Mouse (Mus musculus): Measurements from ENCODE around the gene Zfp260. TPM values are rescaled to one million over a fixed set of nuclear protein-coding genes. Genes with fewer than 3 reads are reported as not detected.
"Not testable (repeated sequence)": the region's sequence is repeated elsewhere in the genome, so short reads cannot be mapped to it uniquely, and the experiment has no call there.

Gene Zfp260
- total RNA-seq (2021): 10 to 100 TPM; 30.7 to 37.3 TPM

DNA sequence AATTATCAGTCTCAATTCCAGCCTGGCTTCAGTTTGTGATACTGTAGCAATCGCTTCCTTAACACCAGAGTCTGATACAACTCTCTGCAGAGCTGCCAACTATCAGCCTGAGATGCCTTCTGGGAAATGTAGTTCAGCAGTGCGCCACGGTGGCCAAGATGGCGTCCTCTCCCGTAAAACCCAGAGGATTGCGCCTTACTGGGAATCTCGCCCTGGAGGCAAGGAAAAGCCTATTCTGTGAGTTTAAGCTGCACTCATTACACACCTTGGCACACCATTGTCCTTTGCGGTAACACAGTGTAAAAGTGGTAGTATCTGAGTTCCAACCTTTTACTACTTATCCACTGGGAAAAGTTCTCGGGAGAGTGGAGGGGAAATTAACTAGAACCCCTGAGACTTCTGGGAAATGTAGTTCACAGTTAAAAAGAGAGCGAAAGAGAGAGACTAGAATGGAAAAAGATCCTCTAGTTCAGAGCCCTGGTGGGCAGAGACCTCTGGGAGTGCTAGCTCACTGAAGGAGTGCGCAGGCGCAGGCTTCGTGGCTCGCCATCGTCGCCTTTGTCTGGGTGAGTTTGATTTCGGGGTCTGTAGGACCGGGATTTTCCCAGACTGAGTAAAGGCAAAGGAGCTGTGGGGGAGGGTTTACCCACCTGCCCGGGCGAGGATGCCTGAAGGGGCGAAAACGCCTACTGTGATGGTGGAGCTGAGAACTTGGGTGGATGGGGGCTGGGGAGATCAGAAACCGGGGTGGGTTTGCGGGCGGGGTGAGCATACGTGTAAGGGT lies at the start of gene Zfp260:
Zfp260 (plus strand) TSS at position 132 of the 784 bp plus-strand sequence.
- DNase-seq (ENCODE audit: low spot score): peak; percentile 81
- intact Hi-C loops (cut with DNase I): no loop called here

DNA sequence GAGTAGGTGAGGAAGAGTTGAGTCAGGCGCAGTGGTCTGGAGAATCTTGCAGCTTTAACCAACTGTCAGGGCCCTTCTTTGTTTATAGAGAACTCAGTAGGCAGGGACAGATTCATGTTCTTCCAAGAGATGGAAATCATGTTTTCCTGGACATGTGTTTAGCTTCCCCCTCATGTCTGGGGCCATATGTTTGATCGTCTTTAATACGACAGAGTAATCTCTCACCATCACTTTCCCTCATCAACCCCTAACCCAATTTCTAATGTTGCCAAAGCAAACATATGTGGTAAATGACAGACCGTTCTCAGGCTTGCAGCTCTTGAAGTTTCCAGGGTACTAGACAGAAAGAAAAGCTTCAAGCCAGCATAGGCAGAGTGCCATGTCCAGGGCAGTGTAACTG lies 46.5 kb upstream of the Zfp260 start:
- no peak for DNase-seq (ENCODE audit: low spot score)
- intact Hi-C loops (cut with DNase I): no loop called here

DNA sequence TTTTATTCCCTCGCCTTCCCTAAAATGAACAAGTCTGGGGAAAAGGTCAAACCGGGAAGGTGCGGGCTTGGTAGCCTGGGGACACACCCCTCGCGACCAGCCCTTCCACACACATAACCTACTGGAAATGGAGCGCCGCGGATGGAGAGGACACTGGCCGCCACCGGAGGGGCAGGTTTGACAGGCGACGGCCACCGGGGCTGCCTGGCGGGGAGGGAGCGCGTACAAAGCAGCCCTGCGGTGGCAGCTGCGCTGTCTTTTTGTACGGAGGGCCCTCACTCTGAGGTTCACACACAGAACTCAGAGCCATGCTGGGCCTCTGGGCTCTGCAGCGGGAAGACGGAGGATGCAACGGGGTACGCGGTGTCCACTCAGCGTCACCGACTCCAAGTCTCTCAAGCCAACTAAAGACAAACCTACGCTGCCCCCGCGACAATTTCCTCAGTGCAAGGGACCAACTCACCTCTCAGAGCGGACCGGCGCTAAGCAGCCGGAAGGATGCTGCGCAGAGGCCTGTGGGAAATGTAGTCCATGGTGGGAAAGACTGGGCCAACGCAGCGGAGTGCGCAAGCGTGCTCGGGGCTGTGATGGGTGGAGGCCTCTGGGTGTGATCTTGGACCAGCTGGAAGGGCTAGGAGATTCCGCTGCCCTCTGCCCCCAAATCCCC lies 43.6 kb upstream of the Zfp260 start, which contains the start of gene Zfp14:
Zfp14 (minus strand) TSS at position 499 of the 667 bp plus-strand sequence.
- intact Hi-C loops (cut with DNase I): loop anchor here (5.0 kb wide), 2 partner anchors 36 to 144 kb away; partner anchors contain the start of genes Zfp27 and Zfp383
- peak; percentile 82 for DNase-seq (ENCODE audit: low spot score)

DNA sequence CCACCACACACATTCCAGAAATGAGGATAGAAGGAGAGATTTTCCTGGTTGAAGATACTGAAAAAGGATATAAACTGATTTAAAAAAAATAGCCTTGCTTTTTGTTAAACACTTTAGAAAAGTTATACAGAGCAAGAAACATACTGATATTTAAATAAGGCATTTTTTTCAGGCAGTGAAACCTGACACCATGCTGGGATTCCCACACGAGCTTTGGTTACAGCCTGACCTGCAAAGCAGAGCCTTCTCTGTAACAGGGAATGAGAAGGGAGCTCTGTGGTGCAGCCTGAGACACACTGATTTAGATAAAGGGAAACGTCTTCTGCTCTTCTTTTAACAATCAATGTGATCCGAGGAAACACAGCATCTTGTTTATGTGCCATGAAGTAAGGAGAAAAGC lies 41.0 kb upstream of the Zfp260 start:
- no peak for DNase-seq (ENCODE audit: low spot score)
- intact Hi-C loops (cut with DNase I): loop anchor here (5.0 kb wide), 2 partner anchors 34 to 146 kb away; partner anchors contain the start of genes Zfp27 and Zfp383

- intact Hi-C loops (cut with DNase I): no loop called here
- no peak for DNase-seq (ENCODE audit: low spot score)
Observed at GRCm38 (mm10) chr7:30060341-30060740, 34.2 kb upstream of the Zfp260 start.

DNA sequence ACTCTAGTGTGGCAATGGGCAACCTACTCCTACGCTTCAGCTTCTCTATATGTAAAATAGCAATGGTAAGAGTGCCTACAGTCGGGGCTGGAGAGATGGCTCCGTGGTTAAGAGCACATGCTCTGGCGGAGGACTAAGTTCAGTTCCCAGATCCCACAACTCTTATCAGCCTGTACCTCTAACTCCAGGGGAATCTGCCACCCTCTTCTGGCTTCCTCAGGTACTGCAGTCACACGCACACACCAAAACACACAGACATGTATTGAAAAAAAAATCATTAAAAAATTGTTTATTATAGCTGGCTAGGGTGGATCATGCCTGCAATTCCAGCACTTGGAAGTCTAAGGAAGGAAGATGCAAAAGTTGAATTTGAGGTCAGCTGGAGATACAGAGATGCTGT lies 32.1 kb upstream of the Zfp260 start:
- intact Hi-C loops (cut with DNase I): no loop called here
- no peak for DNase-seq (ENCODE audit: low spot score)

DNA sequence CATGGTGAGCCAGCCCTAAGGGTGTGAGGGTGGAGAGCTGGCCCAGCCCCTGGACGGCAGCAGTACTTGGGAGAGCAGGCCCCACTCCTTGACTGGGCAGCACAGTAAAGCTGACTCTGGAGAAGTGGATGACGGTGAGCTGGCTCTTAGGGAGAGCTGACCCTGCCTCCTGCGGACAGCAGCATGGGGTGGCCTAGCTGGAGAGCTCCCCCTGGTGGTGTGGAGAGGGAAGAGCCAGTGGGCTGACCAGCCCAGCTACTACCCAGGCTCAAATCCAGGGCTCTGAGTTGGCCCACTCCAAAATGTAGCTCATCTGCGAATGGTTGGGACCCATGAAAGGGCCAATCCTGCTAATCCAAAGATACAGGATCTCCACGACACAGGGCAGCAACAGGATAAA lies 30.0 kb upstream of the Zfp260 start:
- intact Hi-C loops (cut with DNase I): no loop called here
- DNase-seq (ENCODE audit: low spot score): no peak

- intact Hi-C loops (cut with DNase I): no loop called here
- DNase-seq (ENCODE audit: low spot score): peak; percentile 58
Observed at GRCm38 (mm10) chr7:30072146-30073028, 22.2 kb upstream of the Zfp260 start, which contains the start of gene Zfp82. Gene Zfp82, minus strand, starts transcription at chr7:30072900.

- no peak for DNase-seq (ENCODE audit: low spot score)
- intact Hi-C loops (cut with DNase I): loop anchor here (5.0 kb wide), 1 partner anchor 34 kb away; the partner anchor contains the start of gene Zfp14
Observed at GRCm38 (mm10) chr7:30086524-30086923, 8.1 kb upstream of the Zfp260 start.

GRCm38 (mm10) chr7:30089405-30089804 lies 5.2 kb upstream of the Zfp260 start:
- intact Hi-C loops (cut with DNase I): loop anchor here (5.0 kb wide), 1 partner anchor 37 kb away; the partner anchor contains the start of gene Zfp14
- DNase-seq (ENCODE audit: low spot score): no peak

DNA sequence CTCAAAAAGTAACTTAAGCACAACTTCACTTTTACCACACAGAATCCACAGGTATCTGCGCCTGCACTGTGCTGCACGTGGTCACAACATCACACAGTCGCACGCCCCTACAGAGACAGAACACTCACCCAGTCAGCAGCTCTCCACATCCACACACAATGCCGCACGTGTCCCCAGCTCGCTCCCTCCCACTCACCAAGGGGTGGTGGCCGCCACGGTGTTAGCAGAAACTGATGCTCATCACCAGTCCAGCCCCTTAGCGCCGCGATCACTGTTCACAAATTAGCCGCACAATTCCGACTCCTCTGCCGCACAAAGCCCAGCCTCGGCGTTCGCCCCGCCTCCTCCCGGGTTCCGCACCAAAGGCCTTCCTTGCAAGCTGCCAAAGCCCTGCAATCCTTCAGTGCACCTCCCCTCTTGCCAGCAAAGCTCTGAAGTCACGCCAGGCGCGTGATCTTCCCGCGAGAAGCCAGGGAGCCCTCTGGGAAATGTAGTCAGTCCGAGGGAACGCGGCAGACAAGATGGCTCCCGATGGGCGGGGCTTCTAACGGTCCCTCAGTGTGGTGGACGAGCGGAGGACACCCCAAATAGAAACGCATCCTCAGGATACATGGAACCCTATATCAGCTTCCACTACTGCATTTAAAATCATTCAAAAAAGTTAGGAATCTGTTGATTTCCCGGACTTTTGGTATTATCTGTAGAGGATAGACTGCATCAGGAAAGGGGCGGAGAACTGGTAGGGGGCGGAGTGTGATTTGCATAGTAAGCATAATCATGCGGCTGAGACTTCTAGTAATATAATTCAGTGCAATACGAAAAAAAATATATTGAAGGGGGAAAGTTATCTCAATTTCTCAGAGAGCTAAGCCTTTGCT lies 4.2 kb upstream of the Zfp260 start, which contains the start of the genes Gm26920 and Zfp566:
Gm26920 (minus strand) TSS at position 319 of the 878 bp plus-strand sequence.
Zfp566 (minus strand) TSS at position 436 of the 878 bp plus-strand sequence.
- intact Hi-C loops (cut with DNase I): no loop called here
- DNase-seq (ENCODE audit: low spot score): peak; percentile 95

GRCm38 (mm10) chr7:30090970-30091585 lies 3.5 kb upstream of the Zfp260 start:
- intact Hi-C loops (cut with DNase I): no loop called here
- DNase-seq (ENCODE audit: low spot score): no peak

- no peak for DNase-seq (ENCODE audit: low spot score)
- intact Hi-C loops (cut with DNase I): no loop called here
Observed at GRCm38 (mm10) chr7:30092666-30093065, 1.9 kb upstream of the Zfp260 start.

GRCm38 (mm10) chr7:30093918-30094415 lies 610 bp upstream of the Zfp260 start:
- intact Hi-C loops (cut with DNase I): no loop called here
- DNase-seq (ENCODE audit: low spot score): no peak

DNA sequence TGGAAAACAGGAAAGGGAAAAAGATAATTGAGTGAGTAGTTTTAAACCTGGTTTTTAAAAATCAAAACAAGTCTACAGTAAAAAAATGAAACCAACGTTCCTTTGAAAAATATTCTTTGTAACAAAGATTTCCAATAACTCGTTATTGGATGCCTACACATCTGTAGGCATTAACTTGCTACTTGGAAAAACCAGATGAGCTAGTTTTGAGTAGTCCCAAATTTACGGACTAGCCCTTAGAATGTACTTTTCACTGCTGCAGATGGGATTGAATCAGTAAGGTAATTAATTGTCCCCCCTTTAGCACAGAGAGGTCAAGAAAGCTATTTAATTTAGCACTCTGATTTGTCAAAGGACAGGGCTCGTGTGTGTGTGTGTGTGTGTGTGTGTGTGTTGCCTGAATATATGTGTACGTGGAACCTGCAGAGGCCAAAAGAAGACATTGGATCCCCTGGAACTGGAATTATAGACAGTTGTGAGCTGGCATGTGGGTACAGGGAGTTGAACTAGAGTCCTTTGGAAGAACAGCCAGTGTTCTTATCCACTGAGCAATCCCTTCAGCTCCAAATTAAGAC lies 1.1 kb downstream of the Zfp260 start:
- no peak for DNase-seq (ENCODE audit: low spot score)
- intact Hi-C loops (cut with DNase I): no loop called here

- DNase-seq (ENCODE audit: low spot score): no peak
- intact Hi-C loops (cut with DNase I): loop anchor here (2.0 kb wide), 2 partner anchors 22 to 68 kb away; partner anchors contain the start of gene Zfp382
Observed at GRCm38 (mm10) chr7:30099297-30099696, 4.7 kb downstream of the Zfp260 start.

DNA sequence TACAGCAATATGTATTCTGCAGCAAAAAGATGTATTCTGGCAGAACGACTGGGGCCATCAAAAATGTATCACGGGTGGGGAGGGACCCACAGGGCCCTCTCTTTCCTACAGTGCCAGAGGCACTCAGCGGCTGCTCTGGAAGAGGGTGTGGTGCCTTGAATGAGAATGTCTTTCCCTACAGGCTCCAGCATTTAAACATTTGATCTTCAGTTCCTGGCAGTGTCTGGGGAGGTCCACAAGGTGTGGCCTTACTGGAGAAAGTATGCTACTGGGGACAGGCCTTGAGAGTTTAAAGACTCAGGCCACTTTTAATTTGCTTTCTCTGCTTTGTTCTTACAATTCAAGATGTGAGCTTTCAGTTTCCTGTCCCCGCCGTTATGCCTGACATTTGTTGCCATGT lies 21.5 kb downstream of the Zfp260 start:
- intact Hi-C loops (cut with DNase I): no loop called here
- no peak for DNase-seq (ENCODE audit: low spot score)

GRCm38 (mm10) chr7:30117935-30118334 lies 23.4 kb downstream of the Zfp260 start:
- intact Hi-C loops (cut with DNase I); DNase-seq (ENCODE audit: low spot score): not testable (repeated sequence)

All from heart, postnatal 25 days (tissue).